12 mouse cellular contexts compared by ENCODE assay signal in genomic region chr7:120870431-120871008, GRCm38 (mm10). TPM values are rescaled to one million over a fixed set of nuclear protein-coding genes. Genes with fewer than 3 reads are reported as not detected.
DNase-seq lines count a peak whose midpoint lies in the region; ATAC-seq lines count a peak whose summit lies in the region.
"Had no signal": no experiment of that assay in that cellular context is flagged by ENCODE, and none has a peak within 500 bp of the region (broad histone marks: within the 10 kb centered on the region; RNA-seq: fewer than 3 reads in every experiment).

No protein-coding gene starts in this region.

- H3K9ac ChIP-seq in heart, embryonic 13.5 days, result peak overlapping the region; percentile 12
- peak overlapping the region; percentile 50 for H3K9ac ChIP-seq in liver, embryonic 13.5 days
- H3K9ac ChIP-seq in liver, embryonic 11.5 days (ENCODE audit: low read depth, low read length), result no peak overlapping the region
- H3K9ac ChIP-seq in intestine, embryonic 14.5 days (ENCODE audit: low read length), result no peak overlapping the region
- no peak overlapping the region for H3K9ac ChIP-seq in stomach, embryonic 14.5 days (replicated peaks; ENCODE audit: low read depth, low read length)
- H3K9ac ChIP-seq: forebrain, embryonic 12.5 days had no signal

- H3K4me3 ChIP-seq in heart, embryonic 13.5 days, result no peak overlapping the region
- H3K4me3 ChIP-seq in liver, embryonic 13.5 days (replicated peaks), result no peak overlapping the region
- H3K4me3 ChIP-seq in liver, embryonic 11.5 days (ENCODE audit: low read depth, low read length), result no peak overlapping the region
- no peak overlapping the region for H3K4me3 ChIP-seq in intestine, embryonic 14.5 days (ENCODE audit: low read depth, low read length)
- H3K4me3 ChIP-seq in stomach, embryonic 14.5 days (ENCODE audit: low read depth, low read length), result no peak overlapping the region
- H3K4me3 ChIP-seq: forebrain, embryonic 12.5 days had no signal

- no peaks in the 10 kb centered on the region for H3K9me3 ChIP-seq in heart, embryonic 13.5 days
- no peaks in the 10 kb centered on the region for H3K9me3 ChIP-seq in liver, embryonic 13.5 days (replicated peaks)
- no peaks in the 10 kb centered on the region for H3K9me3 ChIP-seq in liver, embryonic 11.5 days (ENCODE audit: control insufficient read depth, low read length)
- H3K9me3 ChIP-seq in intestine, embryonic 14.5 days (ENCODE audit: control insufficient read depth, low read length), result no peaks in the 10 kb centered on the region
- no peaks in the 10 kb centered on the region for H3K9me3 ChIP-seq in stomach, embryonic 14.5 days (ENCODE audit: control insufficient read depth, low read depth, low read length)
- H3K9me3 ChIP-seq: forebrain, embryonic 12.5 days; megakaryocyte, embryonic 14.5 days had no signal

- WGBS in heart, embryonic 13.5 days, result 37% methylated on average over 5 of the region's 5 CpGs
- 70% methylated on average over 5 of the region's 5 CpGs for WGBS in liver, embryonic 13.5 days (ENCODE audit: insufficient replicate concordance)
- 73% methylated on average over 5 of the region's 5 CpGs for WGBS in liver, embryonic 11.5 days
- 55% methylated on average over 5 of the region's 5 CpGs for WGBS in intestine, embryonic 14.5 days
- 60% methylated on average over 5 of the region's 5 CpGs for WGBS in stomach, embryonic 14.5 days

- H3K4me1 ChIP-seq in heart, embryonic 13.5 days, result peaks cover 53% of the 10 kb centered on the region
- peaks cover 98% of the 10 kb centered on the region for H3K4me1 ChIP-seq in liver, embryonic 13.5 days (replicated peaks)
- H3K4me1 ChIP-seq in liver, embryonic 11.5 days (replicated peaks; ENCODE audit: control insufficient read depth, insufficient read depth, low read length), result peaks cover 51% of the 10 kb centered on the region
- H3K4me1 ChIP-seq in intestine, embryonic 14.5 days (replicated peaks; ENCODE audit: control insufficient read depth, insufficient read depth, low read length), result peaks cover 30% of the 10 kb centered on the region
- peaks cover 23% of the 10 kb centered on the region for H3K4me1 ChIP-seq in stomach, embryonic 14.5 days (ENCODE audit: control insufficient read depth, insufficient read depth, low read length)

- peak overlapping the region; percentile 78 for H3K27ac ChIP-seq in heart, embryonic 13.5 days (replicated peaks)
- peak overlapping the region; percentile 99 for H3K27ac ChIP-seq in liver, embryonic 13.5 days
- H3K27ac ChIP-seq in liver, embryonic 11.5 days (ENCODE audit: low read depth, low read length), result no peak overlapping the region
- peak overlapping the region; percentile 22; the same call in 1 of the 2 replicates for H3K27ac ChIP-seq in intestine, embryonic 14.5 days (ENCODE audit: low read depth)
- peak overlapping the region; percentile 10; the same call in 1 of the 2 replicates for H3K27ac ChIP-seq in stomach, embryonic 14.5 days (ENCODE audit: low read length)
- H3K27ac ChIP-seq: forebrain, embryonic 12.5 days had no signal

- no peak for DNase-seq in heart, postnatal 25 days (ENCODE audit: low spot score)
- no peak for DNase-seq in liver, embryonic 13.5 days
- DNase-seq in liver, embryonic 11.5 days (ENCODE audit: low spot score), result no peak
- no peak for DNase-seq in intestine, embryonic 14.5 days (ENCODE audit: low spot score)
- no peak for DNase-seq in thymus, postnatal 25 days
- DNase-seq: kidney, postnatal 25 days had no signal

- peak overlapping the region; percentile 21 for H3K4me2 ChIP-seq in heart, embryonic 13.5 days
- no peak overlapping the region for H3K4me2 ChIP-seq in liver, embryonic 13.5 days
- no peak overlapping the region for H3K4me2 ChIP-seq in liver, embryonic 11.5 days
- no peak overlapping the region for H3K4me2 ChIP-seq in intestine, embryonic 14.5 days (ENCODE audit: low read length)
- H3K4me2 ChIP-seq in stomach, embryonic 14.5 days (replicated peaks; ENCODE audit: low read depth, low read length), result no peak overlapping the region
- H3K4me2 ChIP-seq: forebrain, embryonic 12.5 days had no signal

- H3K36me3 ChIP-seq in heart, embryonic 13.5 days, result no peaks in the 10 kb centered on the region
- peaks cover 58% of the 10 kb centered on the region for H3K36me3 ChIP-seq in liver, embryonic 13.5 days
- H3K36me3 ChIP-seq in liver, embryonic 11.5 days (ENCODE audit: control insufficient read depth, insufficient read depth, low read length), result no peaks in the 10 kb centered on the region
- H3K36me3 ChIP-seq in intestine, embryonic 14.5 days (ENCODE audit: control insufficient read depth, insufficient read depth, low read length), result no peaks in the 10 kb centered on the region; the same call in 1 of the 2 replicates
- no peaks in the 10 kb centered on the region for H3K36me3 ChIP-seq in stomach, embryonic 14.5 days (ENCODE audit: control insufficient read depth, insufficient read depth, low read length)
- H3K36me3 ChIP-seq: forebrain, embryonic 12.5 days had no signal

- no peaks in the 10 kb centered on the region for H3K27me3 ChIP-seq in heart, embryonic 13.5 days (replicated peaks)
- no peaks in the 10 kb centered on the region for H3K27me3 ChIP-seq in liver, embryonic 13.5 days
- H3K27me3 ChIP-seq in liver, embryonic 11.5 days (replicated peaks; ENCODE audit: control insufficient read depth, insufficient read depth, low read length), result no peaks in the 10 kb centered on the region
- H3K27me3 ChIP-seq in intestine, embryonic 14.5 days (replicated peaks; ENCODE audit: control insufficient read depth, insufficient read depth, low read length), result no peaks in the 10 kb centered on the region
- no peaks in the 10 kb centered on the region for H3K27me3 ChIP-seq in stomach, embryonic 14.5 days (ENCODE audit: control insufficient read depth, insufficient read depth, low read length)
- H3K27me3 ChIP-seq: CH12.LX; megakaryocyte, embryonic 14.5 days had no signal

- intact Hi-C loops in heart, postnatal 25 days (cut with DNase I), result no loop called here

- no peak for ATAC-seq in heart, embryonic 13.5 days (ENCODE audit: extremely low read depth, insufficient number of reproducible peaks, low FRiP score, low TSS enrichment)
- no peak for ATAC-seq in liver, embryonic 13.5 days (ENCODE audit: low read depth)
- no peak for ATAC-seq in liver, embryonic 11.5 days (replicated peaks; ENCODE audit: low FRiP score)
- no peak for ATAC-seq in intestine, embryonic 14.5 days (replicated peaks; ENCODE audit: low FRiP score, low TSS enrichment, low read depth)
- no peak for ATAC-seq in stomach, embryonic 14.5 days (ENCODE audit: insufficient number of reproducible peaks, insufficient read depth, low FRiP score, low read depth)

RNA-seq across cellular contexts. Expression of gene Eef2k, which starts 27.9 kb away (rescaled TPM):
- polyA plus RNA-seq in heart, embryonic 13.5 days (2015; fragmentation: Nextera tagmentation; extraction: Ambion mirVana), result 16.3 and 16.9 TPM in 2 replicates
- total RNA-seq in heart, postnatal 25 days (2021), result 10 to 100 TPM; 27.7 to 32.5 TPM
- polyA plus RNA-seq in liver, embryonic 13.5 days (2015; fragmentation: Nextera tagmentation; extraction: Ambion mirVana), result 42.2 and 44.2 TPM in 2 replicates
- polyA plus RNA-seq in liver, embryonic 11.5 days (2014; fragmentation: Nextera tagmentation; extraction: Ambion mirVana), result 21.2 and 23.2 TPM in 2 replicates
- 16.3 and 18.8 TPM in 2 replicates for polyA plus RNA-seq in intestine, embryonic 14.5 days (2014; fragmentation: Nextera tagmentation; extraction: Ambion mirVana)
- 21.1 and 23.0 TPM in 2 replicates for polyA plus RNA-seq in stomach, embryonic 14.5 days (2014; fragmentation: Nextera tagmentation; extraction: Ambion mirVana)

RNA-seq across cellular contexts. Expression of gene Polr3e, which starts 47.0 kb away (rescaled TPM):
- 21.8 and 22.4 TPM in 2 replicates for polyA plus RNA-seq in heart, embryonic 13.5 days (2015; fragmentation: Nextera tagmentation; extraction: Ambion mirVana)
- 1 to 10 TPM; 8.2 to 8.7 TPM for total RNA-seq in heart, postnatal 25 days (2021)
- polyA plus RNA-seq in liver, embryonic 13.5 days (2015; fragmentation: Nextera tagmentation; extraction: Ambion mirVana), result 19.3 and 21.1 TPM in 2 replicates
- 30.0 and 31.3 TPM in 2 replicates for polyA plus RNA-seq in liver, embryonic 11.5 days (2014; fragmentation: Nextera tagmentation; extraction: Ambion mirVana)
- 27.7 and 30.5 TPM in 2 replicates for polyA plus RNA-seq in intestine, embryonic 14.5 days (2014; fragmentation: Nextera tagmentation; extraction: Ambion mirVana)
- 26.3 and 28.0 TPM in 2 replicates for polyA plus RNA-seq in stomach, embryonic 14.5 days (2014; fragmentation: Nextera tagmentation; extraction: Ambion mirVana)

RNA-seq across cellular contexts. Expression of gene Gm5737, which starts 58.4 kb away (rescaled TPM):
- polyA plus RNA-seq in heart, embryonic 13.5 days (2015; fragmentation: Nextera tagmentation; extraction: Ambion mirVana), result not detected in 2 replicates
- total RNA-seq in heart, postnatal 25 days (2021), result not detected
- polyA plus RNA-seq in liver, embryonic 13.5 days (2015; fragmentation: Nextera tagmentation; extraction: Ambion mirVana), result not detected in 2 replicates
- not detected in 2 replicates for polyA plus RNA-seq in liver, embryonic 11.5 days (2014; fragmentation: Nextera tagmentation; extraction: Ambion mirVana)
- not detected in 2 replicates for polyA plus RNA-seq in intestine, embryonic 14.5 days (2014; fragmentation: Nextera tagmentation; extraction: Ambion mirVana)
- polyA plus RNA-seq in stomach, embryonic 14.5 days (2014; fragmentation: Nextera tagmentation; extraction: Ambion mirVana), result not detected in 2 replicates
- total RNA-seq: CH12.LX; granulocyte monocyte progenitor cell, adult 5-6 weeks had no signal
- polyA plus RNA-seq: forebrain, embryonic 12.5 days had no signal

Comparison
In these comparisons a context has a peak if more than half of its experiments do, and no peak if none do; other contexts are left out.
1. H3K9ac ChIP-seq: peak in heart, embryonic 13.5 days (single experiment) and liver, embryonic 13.5 days (single experiment); none in liver, embryonic 11.5 days (single experiment), intestine, embryonic 14.5 days (single experiment) and stomach, embryonic 14.5 days (single experiment).